Mouse (Mus musculus) thymus, adult 2 months (tissue): ENCODE results near the gene C1galt1c1.

ENCODE experiments used
- CTCF ChIP-seq: fragments of 200-500 bp; IDR thresholded peaks from 2 replicates; pipeline ENCODE4 v1.5.1; 2012; ENCODE audit warnings: mild to moderate bottlenecking, control low read depth, low read length, moderate library complexity, borderline replicate concordance; ENCODE audit not compliant: control insufficient read depth, poor library complexity, insufficient read depth; ENCODE audit errors: extremely low read depth
- POLR2A ChIP-seq: fragments of 200-500 bp; IDR thresholded peaks from 2 replicates; pipeline ENCODE4 v1.6.1; 2012; ENCODE audit warnings: mild to moderate bottlenecking, low read length, control low read depth, moderate library complexity; ENCODE audit not compliant: control insufficient read depth, poor library complexity, insufficient read depth; ENCODE audit errors: extremely low read depth

- no peak for TF ChIP-seq CTCF
- TF ChIP-seq POLR2A, result no peak
These were observed 16.3 kb upstream of the C1galt1c1 start for GRCm38 (mm10) chrX:38651167-38651566.
